Comparison of ENCODE assay signal across 8 mouse cellular contexts in genomic region chr2:164769258-164770037, GRCm38 (mm10). TPM values are rescaled to one million over a fixed set of nuclear protein-coding genes. Genes with fewer than 3 reads are reported as not detected.
DNase-seq lines count a peak whose midpoint lies in the region; ATAC-seq lines count a peak whose summit lies in the region.

Ube2c (plus strand) TSS chr2:164769898.

- peak; percentile 98 for DNase-seq in CD4-positive, CD25-positive, alpha-beta regulatory T cell, adult 2 months (ENCODE audit: low read depth, low spot score)
- peak; percentile 69 for DNase-seq in fat pad, adult 2 months (ENCODE audit: extremely low read depth, low read depth, low spot score)
- DNase-seq in kidney, postnatal 10 days: peak; percentile 99
- peak; percentile 97 for DNase-seq in natural killer cell, adult 2 months (ENCODE audit: low spot score in 2 of 2)

- peak within 1 kb of the TSS; percentile 95 for H3K9ac ChIP-seq in heart, embryonic 13.5 days
- H3K9ac ChIP-seq in liver, embryonic 12.5 days: peak within 1 kb of the TSS; percentile 97
- H3K9ac ChIP-seq in stomach, embryonic 15.5 days: peak within 1 kb of the TSS; percentile 85

- peak; percentile 98 for ATAC-seq in heart, embryonic 13.5 days (ENCODE audit: extremely low read depth, insufficient number of reproducible peaks, low FRiP score, low TSS enrichment)
- peak; percentile 95 for ATAC-seq in liver, embryonic 12.5 days
- peak; percentile 99 for ATAC-seq in stomach, embryonic 15.5 days (ENCODE audit: insufficient read depth, low FRiP score, low read depth)

- WGBS in heart, embryonic 13.5 days: 2% methylated on average over 53 of the region's 53 CpGs
- WGBS in liver, embryonic 12.5 days (ENCODE audit: insufficient replicate concordance): 1% methylated on average over 53 of the region's 53 CpGs
- 2% methylated on average over 53 of the region's 53 CpGs for WGBS in stomach, embryonic 15.5 days

- H3K4me3 ChIP-seq in brown adipose tissue, adult 24 weeks (ENCODE audit: insufficient read depth, low read depth, low read length): peak within 1 kb of the TSS; percentile 70
- peak within 1 kb of the TSS; percentile 98 for H3K4me3 ChIP-seq in heart, embryonic 13.5 days
- peak within 1 kb of the TSS; percentile 98 for H3K4me3 ChIP-seq in liver, embryonic 12.5 days
- peak within 1 kb of the TSS; percentile 97 for H3K4me3 ChIP-seq in stomach, embryonic 15.5 days (replicated peaks)

- H3K4me1 ChIP-seq in brown adipose tissue, adult 24 weeks (ENCODE audit: control insufficient read depth, insufficient read depth, insufficient read length, low read length): no peaks in the 10 kb centered on the region
- peaks cover 36% of the 10 kb centered on the region for H3K4me1 ChIP-seq in heart, embryonic 13.5 days
- peaks cover 57% of the 10 kb centered on the region for H3K4me1 ChIP-seq in liver, embryonic 12.5 days
- H3K4me1 ChIP-seq in stomach, embryonic 15.5 days: peaks cover 13% of the 10 kb centered on the region

- peaks cover 67% of the 10 kb centered on the region for H3K36me3 ChIP-seq in heart, embryonic 13.5 days
- H3K36me3 ChIP-seq in liver, embryonic 12.5 days: peaks cover 74% of the 10 kb centered on the region
- H3K36me3 ChIP-seq in stomach, embryonic 15.5 days: peaks cover 23% of the 10 kb centered on the region

- H3K27ac ChIP-seq in brown adipose tissue, adult 24 weeks (replicated peaks; ENCODE audit: low read depth, low read length): no peak within 1 kb of the TSS
- H3K27ac ChIP-seq in heart, embryonic 13.5 days (replicated peaks): peak within 1 kb of the TSS; percentile 87
- H3K27ac ChIP-seq in liver, embryonic 12.5 days: peak within 1 kb of the TSS; percentile 96
- peak within 1 kb of the TSS; percentile 83 for H3K27ac ChIP-seq in stomach, embryonic 15.5 days

- H3K9me3 ChIP-seq in heart, embryonic 13.5 days: no peaks in the 10 kb centered on the region
- H3K9me3 ChIP-seq in liver, embryonic 12.5 days (replicated peaks): no peaks in the 10 kb centered on the region
- no peaks in the 10 kb centered on the region for H3K9me3 ChIP-seq in stomach, embryonic 15.5 days

- H3K4me2 ChIP-seq in heart, embryonic 13.5 days: peak within 1 kb of the TSS; percentile 95
- H3K4me2 ChIP-seq in liver, embryonic 12.5 days: peak within 1 kb of the TSS; percentile 85
- peak within 1 kb of the TSS; percentile 88 for H3K4me2 ChIP-seq in stomach, embryonic 15.5 days

- no peaks in the 10 kb centered on the region for H3K27me3 ChIP-seq in heart, embryonic 13.5 days (replicated peaks)
- no peaks in the 10 kb centered on the region for H3K27me3 ChIP-seq in liver, embryonic 12.5 days (replicated peaks)
- H3K27me3 ChIP-seq in stomach, embryonic 15.5 days (replicated peaks): no peaks in the 10 kb centered on the region

RNA-seq across cellular contexts. Expression of gene Ube2c, which starts in this region (rescaled TPM):
- polyA plus RNA-seq in brown adipose tissue, adult 24 weeks (2012; ENCODE audit: insufficient read depth, insufficient read length, missing spikeins): 1.4 and 3.8 TPM in 2 replicates
- 434 and 464 TPM in 2 replicates for polyA plus RNA-seq in heart, embryonic 13.5 days (2015; fragmentation: Nextera tagmentation; extraction: Ambion mirVana)
- polyA plus RNA-seq in liver, embryonic 12.5 days (2016; fragmentation: Nextera tagmentation; extraction: Ambion mirVana): 669 and 687 TPM in 2 replicates
- polyA plus RNA-seq in stomach, embryonic 15.5 days (2015; fragmentation: Nextera tagmentation; extraction: Ambion mirVana): 428 and 438 TPM in 2 replicates

Comparison
In these comparisons a context has a peak if more than half of its experiments do, and no peak if none do; other contexts are left out.
1. RNA of gene Ube2c (polyA plus RNA-seq): 669 to 687 TPM in liver, embryonic 12.5 days, 434 to 464 TPM in heart, embryonic 13.5 days and 428 to 438 TPM in stomach, embryonic 15.5 days; 1.4 to 3.8 TPM in brown adipose tissue, adult 24 weeks; every median in the first group is over 10 times any median in the second.
2. Peak in every context shown above with its lines, with median percentiles within 50 percentile points of each other: DNase-seq, H3K4me3 ChIP-seq, ATAC-seq, H3K4me2 ChIP-seq and H3K9ac ChIP-seq.